Mouse (Mus musculus) stomach, postnatal 0 days (tissue): ENCODE data around the gene Cds1. TPM values are rescaled to one million over a fixed set of nuclear protein-coding genes. Genes with fewer than 3 reads are reported as not detected.

Experiments used
- ATAC-seq: fragments of 200-750 bp; cut with Nextera tagmentation; 2 replicates; pipeline ENCODE4 v1.8.0; 2017; ENCODE audit not compliant: low FRiP score, low TSS enrichment
- DNase-seq: peaks from one replicate; pipeline ENCODE4 v3.0.0-alpha.2; 2016; ENCODE audit warnings: low spot score
- H3K27ac ChIP-seq: fragments of 300-500 bp; sonication (generic); replicated peaks from 2 replicates; pipeline ENCODE4 v1.5.1; 2014; ENCODE audit warnings: mild to moderate bottlenecking, control low read depth
- H3K27me3 ChIP-seq: fragments of 300-500 bp; sonication (generic); 2 replicates; pipeline ENCODE4 v1.6.1; 2014; ENCODE audit warnings: low read length; ENCODE audit not compliant: control insufficient read depth, insufficient read depth
- H3K36me3 ChIP-seq: fragments of 300-500 bp; sonication (generic); 2 replicates; pipeline ENCODE4 v1.6.1; 2014; ENCODE audit warnings: low read length, mixed read lengths; ENCODE audit not compliant: control insufficient read depth, insufficient read depth
- H3K4me1 ChIP-seq: fragments of 300-500 bp; sonication (generic); replicated peaks from 2 replicates; pipeline ENCODE4 v1.6.1; 2014; ENCODE audit warnings: antibody characterized with exemption; ENCODE audit not compliant: control insufficient read depth, insufficient read depth
- H3K4me2 ChIP-seq: fragments of 300-500 bp; sonication (generic); replicated peaks from 2 replicates; pipeline ENCODE4 v1.6.1; 2014; ENCODE audit warnings: low read depth, mild to moderate bottlenecking, control low read depth, moderate library complexity
- H3K4me3 ChIP-seq: fragments of 300-500 bp; sonication (generic); 2 replicates; pipeline ENCODE4 v1.5.1; 2014; ENCODE audit warnings: low read depth, low read length, control low read depth
- H3K9ac ChIP-seq: fragments of 300-500 bp; sonication (generic); 2 replicates; pipeline ENCODE4 v1.6.1; 2014; ENCODE audit warnings: mild to moderate bottlenecking, low read length, control low read depth, mixed read lengths
- H3K9me3 ChIP-seq: fragments of 300-500 bp; sonication (generic); 2 replicates; pipeline ENCODE4 v1.6.1; 2016; ENCODE audit warnings: low read length; ENCODE audit not compliant: control insufficient read depth
- CTCF ChIP-seq: IDR thresholded peaks from 2 replicates; pipeline ENCODE4 v1.5.1; 2016; ENCODE audit warnings: antibody characterized with exemption, low read depth, mild to moderate bottlenecking, moderate library complexity
- EP300 ChIP-seq: optimal IDR thresholded peaks from 2 replicates; pipeline ENCODE3; 2016; ENCODE audit warnings: antibody characterized with exemption
- WGBS: fragments of 180-500 bp; shearing (Covaris S2); extraction: QIAGEN DNeasy Blood & Tissue Kit; methylation state at CpG from one replicate; pipeline ENCODE4 v1.1.7; 2014; 5-methylcytosine and 5-hydroxymethylcytosine counted together
- polyA plus RNA-seq: library from polyadenylated mRNA; unstranded; fragments of >200 nt; fragmentation: Nextera tagmentation; extraction: Ambion mirVana; gene quantifications from 2 replicates; pipeline ENCODE4 v1.2.1, GENCODE M21; 2015

Cds1 gene
- polyA plus RNA-seq, 1 experiment from 2014 or later: 18.0 TPM

DNA sequence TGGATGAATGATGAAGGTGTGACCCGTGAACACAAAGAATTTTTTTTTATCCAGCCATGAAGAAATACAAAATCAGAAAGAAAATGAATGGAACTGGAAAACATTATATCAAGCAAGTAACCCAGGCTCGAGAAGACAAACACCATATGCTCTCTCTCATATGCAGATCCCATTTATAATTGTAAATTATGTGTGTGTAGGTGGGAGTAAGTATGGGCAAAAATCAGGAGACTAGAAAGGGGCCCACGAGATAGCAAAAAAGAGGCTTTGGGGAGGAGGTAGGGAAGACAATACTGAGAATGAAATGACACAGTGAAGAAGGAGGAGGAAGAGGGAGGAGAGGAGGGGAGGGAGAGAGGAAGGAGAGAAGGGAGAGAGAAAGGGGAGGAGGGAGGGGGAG, 27.6 kb upstream of the Cds1 start:
- Histone ChIP-seq H3K9ac (no peak overlapping the region), H3K4me1 (no peaks in the 10 kb centered on the region), H3K9me3 (no peaks in the 10 kb centered on the region), H3K27me3 (no peaks in the 10 kb centered on the region), H3K36me3 (no peaks in the 10 kb centered on the region), H3K4me3 (no peak overlapping the region), H3K27ac (no peak overlapping the region), H3K4me2 (no peak overlapping the region)
- DNase-seq (no peak), ATAC-seq (no peak)
- TF ChIP-seq EP300 (no peak), CTCF (no peak)
- WGBS: 43% methylated on average over 3 of the region's 3 CpGs

GRCm38 (mm10) chr5:101740471-101741223, 24.3 kb upstream of the Cds1 start:
- H3K4me1 ChIP-seq: no peaks in the 10 kb centered on the region
- no peak for DNase-seq
- no peak overlapping the region for H3K4me3 ChIP-seq
- no peaks in the 10 kb centered on the region for H3K27me3 ChIP-seq
- 69% methylated on average over 16 of the region's 16 CpGs for WGBS
- no peaks in the 10 kb centered on the region for H3K36me3 ChIP-seq
- H3K27ac ChIP-seq: peak overlapping the region; percentile 25; the same call in 1 of the 2 replicates
- no peak overlapping the region for H3K9ac ChIP-seq
- TF ChIP-seq CTCF (no peak), EP300 (no peak)
- no peaks in the 10 kb centered on the region for H3K9me3 ChIP-seq
- no peak for ATAC-seq
- no peak overlapping the region for H3K4me2 ChIP-seq

GRCm38 (mm10) chr5:101741224-101741591, 23.7 kb upstream of the Cds1 start:
- 79% methylated on average over 4 of the region's 4 CpGs for WGBS
- no peak overlapping the region for H3K4me3 ChIP-seq
- no peaks in the 10 kb centered on the region for H3K4me1 ChIP-seq
- H3K4me2 ChIP-seq: no peak overlapping the region
- DNase-seq (no peak), ATAC-seq (no peak)
- no peaks in the 10 kb centered on the region for H3K27me3 ChIP-seq
- H3K27ac ChIP-seq: peak overlapping the region; percentile 78
- H3K36me3 ChIP-seq: no peaks in the 10 kb centered on the region
- no peak for TF ChIP-seq CTCF
- no peak for TF ChIP-seq EP300
- H3K9ac ChIP-seq: no peak overlapping the region
- no peaks in the 10 kb centered on the region for H3K9me3 ChIP-seq

- WGBS: 60% methylated on average over 2 of the region's 2 CpGs
- Histone ChIP-seq H3K4me2 (no peak overlapping the region), H3K9me3 (no peaks in the 10 kb centered on the region), H3K4me3 (no peak overlapping the region), H3K27ac (peak overlapping the region; percentile 78), H3K4me1 (no peaks in the 10 kb centered on the region), H3K27me3 (no peaks in the 10 kb centered on the region), H3K36me3 (no peaks in the 10 kb centered on the region), H3K9ac (no peak overlapping the region)
- DNase-seq (no peak), ATAC-seq (peak; percentile 32; the same call in 1 of the 2 replicates)
- TF ChIP-seq CTCF (no peak), EP300 (no peak)
Observed at GRCm38 (mm10) chr5:101742014-101742413, 22.9 kb upstream of the Cds1 start.

DNA sequence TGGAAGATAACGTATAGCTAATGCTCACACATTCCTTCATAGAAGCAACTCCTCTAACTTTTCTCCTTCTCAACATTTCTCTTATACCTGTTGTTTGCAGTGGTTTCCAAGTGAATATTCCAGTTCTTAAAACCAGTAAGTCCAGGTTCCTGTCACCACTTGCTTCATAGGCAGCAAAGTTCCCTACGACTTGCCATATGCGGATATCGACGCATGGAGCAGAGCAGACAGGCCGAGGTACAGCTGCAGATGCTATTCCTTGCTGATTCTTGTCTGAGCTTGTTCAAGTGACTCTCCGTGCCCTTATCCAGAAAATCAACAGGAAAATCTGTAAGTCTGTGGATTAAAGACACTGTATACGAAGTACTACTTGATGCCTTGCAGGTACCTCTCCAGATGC, 22.5 kb upstream of the Cds1 start:
- no peak overlapping the region for H3K9ac ChIP-seq
- peak overlapping the region; percentile 78; the same call in 1 of the 2 replicates for H3K27ac ChIP-seq
- TF ChIP-seq CTCF (no peak), EP300 (peak; percentile 59)
- DNase-seq (no peak), ATAC-seq (peak; percentile 47; the same call in 1 of the 2 replicates)
- H3K4me3 ChIP-seq: no peak overlapping the region
- H3K27me3 ChIP-seq: no peaks in the 10 kb centered on the region
- no peaks in the 10 kb centered on the region for H3K4me1 ChIP-seq
- 74% methylated on average over 8 of the region's 8 CpGs for WGBS
- H3K4me2 ChIP-seq: no peak overlapping the region
- no peaks in the 10 kb centered on the region for H3K9me3 ChIP-seq
- H3K36me3 ChIP-seq: no peaks in the 10 kb centered on the region

GRCm38 (mm10) chr5:101744886-101745285, 20.0 kb upstream of the Cds1 start:
- Histone ChIP-seq H3K9me3 (no peaks in the 10 kb centered on the region), H3K9ac (no peak overlapping the region), H3K4me1 (no peaks in the 10 kb centered on the region), H3K4me2 (no peak overlapping the region), H3K4me3 (no peak overlapping the region), H3K27me3 (no peaks in the 10 kb centered on the region), H3K27ac (no peak overlapping the region), H3K36me3 (no peaks in the 10 kb centered on the region)
- 64% methylated on average over 6 of the region's 6 CpGs for WGBS
- ATAC-seq: no peak
- TF ChIP-seq CTCF: no peak
- no peak for TF ChIP-seq EP300
- no peak for DNase-seq
